Mouse (Mus musculus) B cell, adult 2 months (primary cell): Measurements from ENCODE around the gene Mob3c.
A peak's percentile ranks its signal among the peaks of the same experiment; 100 is the strongest.

Source experiments
- DNase-seq, 2 experiments: peaks; one replicate each; pipeline ENCODE4 v3.0.0; 2022

The Mob3c gene

GRCm38 (mm10) chr4:115838196-115838595, 10.3 kb downstream of the Mob3c start:
- peak; percentile 15 to 23 for DNase-seq

- peak; percentile 96 to 97 for DNase-seq
Measured at GRCm38 (mm10) chr4:115838696-115839641, 11.1 kb downstream of the Mob3c start, which contains the start of gene Mknk1. Gene Mknk1, plus strand, starts transcription at chr4:115839198.

DNA sequence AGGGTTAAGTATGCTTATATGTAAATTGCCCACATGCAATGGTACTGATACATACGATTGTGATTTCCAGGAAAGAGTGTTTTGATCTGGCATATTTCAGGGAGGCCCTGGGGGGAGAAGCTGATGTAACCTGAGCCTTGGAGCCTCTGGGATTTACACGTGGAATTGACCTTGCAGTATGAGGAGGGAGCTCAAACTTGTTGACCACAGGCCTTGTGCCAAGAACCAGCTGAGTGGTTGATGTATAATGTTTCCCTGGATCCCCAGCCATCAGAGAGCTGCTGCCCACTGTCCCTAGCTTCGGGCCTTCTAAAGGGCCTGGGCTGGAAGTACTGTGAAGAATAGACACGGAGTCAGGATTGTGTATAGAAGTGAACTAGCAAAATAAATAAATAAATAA, 12.1 kb downstream of the Mob3c start:
- DNase-seq: no peak

GRCm38 (mm10) chr4:115840842-115841241, 12.9 kb downstream of the Mob3c start:
- no peak for DNase-seq

DNA sequence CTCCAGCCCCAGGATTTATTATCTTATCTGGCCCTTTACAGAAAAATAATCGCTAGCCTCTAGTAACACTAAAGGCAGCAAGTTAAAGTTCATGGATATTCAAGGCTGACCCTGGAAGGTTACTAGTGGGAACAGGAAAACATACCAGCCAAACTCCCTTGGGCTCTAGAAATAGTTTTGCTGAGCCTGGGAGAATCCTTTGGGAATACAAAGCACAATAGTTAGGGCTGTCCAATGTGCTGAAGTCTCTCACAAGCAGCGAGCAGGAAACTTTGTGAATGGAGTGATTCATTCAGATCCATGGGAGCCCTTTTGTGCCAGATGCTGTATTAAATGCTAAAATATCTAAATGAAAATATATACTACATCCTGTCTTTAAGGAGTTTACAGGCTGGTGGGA, 18.8 kb downstream of the Mob3c start:
- no peak for DNase-seq

- DNase-seq: peak; percentile 19 to 31
Measured at GRCm38 (mm10) chr4:115847377-115847776, 19.5 kb downstream of the Mob3c start.

- no peak for DNase-seq
Measured at GRCm38 (mm10) chr4:115848083-115848482, 20.2 kb downstream of the Mob3c start.

DNA sequence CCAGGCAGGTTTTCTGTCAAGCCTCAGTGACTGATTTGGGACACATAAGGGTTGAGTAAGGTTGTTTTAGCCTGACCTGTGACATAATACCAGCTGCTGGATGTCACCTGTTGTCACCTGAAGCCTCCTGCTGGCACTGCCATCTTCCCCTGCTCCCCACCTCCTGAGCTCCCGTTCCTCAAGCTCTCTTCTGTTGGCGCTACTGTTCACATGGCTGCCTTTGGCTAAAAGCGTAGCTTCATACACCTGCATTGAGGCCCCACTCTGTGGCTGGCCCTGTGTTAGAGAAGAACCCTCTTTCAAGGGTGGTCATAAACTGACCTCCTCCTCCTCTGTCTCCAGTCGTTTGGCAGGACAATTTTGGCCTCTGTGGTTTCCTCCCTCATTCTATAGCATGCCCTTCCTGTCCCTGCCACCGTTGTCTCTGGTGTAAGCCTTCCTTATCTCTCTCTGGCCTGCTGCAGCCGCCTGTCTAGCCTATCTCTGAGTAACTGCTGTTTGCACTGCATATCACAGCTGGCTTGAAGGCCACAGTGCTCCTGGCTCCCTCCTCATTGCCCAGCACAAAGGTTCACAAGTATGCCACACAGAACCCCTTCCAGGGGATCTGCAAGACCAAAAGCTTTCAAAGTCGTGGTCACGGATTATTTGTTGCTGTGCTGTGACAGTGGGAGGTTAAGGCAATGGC, 21.2 kb downstream of the Mob3c start:
- DNase-seq: no peak

- no peak for DNase-seq
Measured at GRCm38 (mm10) chr4:115850111-115850510, 22.2 kb downstream of the Mob3c start.

DNA sequence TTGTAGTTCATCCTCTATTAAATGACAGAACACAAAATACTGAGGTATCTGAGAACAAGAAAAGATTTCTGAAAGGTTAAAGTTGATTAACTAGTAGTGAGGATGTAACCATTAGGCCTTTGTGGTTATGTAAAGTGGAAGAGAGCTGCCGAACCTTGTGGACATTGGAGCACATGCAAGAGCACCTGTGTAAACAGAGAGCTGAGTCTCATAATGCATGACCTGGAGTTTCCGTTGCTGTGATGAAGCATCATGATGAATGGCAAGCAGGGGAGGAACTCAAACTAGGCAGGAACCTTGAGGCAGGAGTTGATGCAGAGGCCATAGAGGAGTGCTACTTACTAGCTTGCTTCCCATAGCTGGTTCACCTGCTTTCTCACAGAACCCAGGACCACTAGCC, 22.7 kb downstream of the Mob3c start:
- no peak for DNase-seq

GRCm38 (mm10) chr4:115851569-115851968, 23.7 kb downstream of the Mob3c start:
- DNase-seq: no peak

- no peak for DNase-seq
Measured at GRCm38 (mm10) chr4:115855100-115855499, 27.2 kb downstream of the Mob3c start.

DNA sequence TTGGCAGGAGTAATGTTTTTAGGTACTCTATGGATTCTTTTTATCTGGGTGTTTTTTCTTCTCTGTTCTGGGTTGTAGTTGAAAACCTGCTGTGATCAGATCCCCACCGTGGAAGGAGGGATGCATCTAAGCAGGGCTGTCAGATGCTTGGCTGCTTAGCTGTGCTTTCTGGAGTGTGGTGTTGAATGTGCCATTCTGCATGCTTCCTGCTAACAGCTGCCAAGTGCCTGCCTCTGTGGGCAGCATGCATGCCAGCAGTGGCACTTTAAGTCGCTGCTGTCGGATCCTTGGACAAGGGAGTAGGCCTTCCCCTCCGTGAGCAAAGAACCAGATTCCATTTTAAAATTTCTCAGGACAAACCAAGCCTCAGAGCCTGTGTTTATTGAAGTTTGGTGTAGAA, 27.7 kb downstream of the Mob3c start:
- DNase-seq: no peak

GRCm38 (mm10) chr4:115856282-115856681, 28.4 kb downstream of the Mob3c start:
- no peak for DNase-seq

DNA sequence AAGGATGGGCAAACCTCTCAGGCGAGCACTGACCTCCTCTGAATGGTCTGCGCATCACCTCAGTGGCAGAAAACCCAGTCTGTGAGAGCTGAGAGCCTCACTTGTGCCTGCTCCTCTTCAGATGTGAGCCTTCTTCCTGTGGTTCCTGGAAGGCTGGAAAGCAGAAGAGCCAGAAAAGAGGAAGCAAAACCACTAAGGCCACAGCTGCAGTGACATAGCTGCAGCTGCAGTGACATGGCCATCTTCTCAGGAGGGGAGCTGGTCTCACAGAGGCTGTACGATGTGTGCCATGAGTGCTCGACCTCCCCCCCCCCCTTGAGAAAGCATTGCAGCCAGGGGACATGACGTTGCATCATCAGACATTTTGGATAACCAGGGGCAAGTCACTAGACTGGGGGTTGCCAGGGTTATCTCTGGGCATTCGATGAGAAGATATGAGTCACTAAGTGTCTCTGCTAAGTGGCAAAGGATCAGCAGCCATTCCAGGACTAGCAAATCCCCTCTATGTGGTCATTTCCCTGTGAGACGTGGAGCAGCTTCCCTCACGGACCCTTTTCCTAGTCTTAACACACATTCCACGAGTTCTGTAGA, 29.5 kb downstream of the Mob3c start:
- DNase-seq: peak; percentile 9 to 12

DNA sequence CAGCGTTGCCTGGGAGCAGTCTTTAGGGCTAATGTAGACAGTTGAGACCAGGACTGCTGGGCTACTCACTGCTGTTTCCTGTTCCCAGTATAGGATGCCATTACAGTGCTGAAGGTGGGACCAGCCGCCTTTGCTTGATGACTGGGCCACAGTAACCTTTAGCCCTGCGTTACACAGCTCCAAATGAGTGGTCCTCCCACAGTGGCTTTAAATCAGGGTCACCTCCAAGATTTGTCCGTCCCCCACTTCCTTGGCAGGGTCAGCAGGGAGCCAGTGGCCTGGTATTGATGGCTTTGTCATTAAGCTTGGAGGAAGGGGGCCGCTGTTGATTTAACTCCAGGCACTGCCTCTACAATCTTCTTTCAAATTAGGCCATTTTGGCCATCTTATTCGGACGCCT, 35.5 kb downstream of the Mob3c start:
- DNase-seq: no peak

DNA sequence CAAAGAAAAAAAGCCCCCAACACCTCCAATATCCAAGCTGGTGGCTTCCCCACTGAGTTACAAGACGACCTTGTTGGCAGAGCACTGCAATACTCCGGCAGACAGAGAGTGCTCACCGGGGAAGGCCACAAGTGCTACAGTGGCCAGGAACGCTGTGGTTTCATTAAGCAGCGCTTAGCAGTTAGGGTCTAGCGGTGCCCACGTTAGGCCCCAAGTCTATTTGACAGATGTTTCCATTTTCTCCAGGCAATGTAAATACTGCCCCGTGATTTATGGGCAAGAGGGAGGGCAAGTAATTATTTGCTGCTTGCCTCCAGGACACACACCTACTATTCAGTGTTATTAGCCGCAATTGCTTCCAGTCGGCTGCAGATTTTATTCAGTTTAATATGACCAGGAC, 36.0 kb downstream of the Mob3c start:
- DNase-seq: no peak

- no peak for DNase-seq
Measured at GRCm38 (mm10) chr4:115869512-115870210, 41.8 kb downstream of the Mob3c start.

DNA sequence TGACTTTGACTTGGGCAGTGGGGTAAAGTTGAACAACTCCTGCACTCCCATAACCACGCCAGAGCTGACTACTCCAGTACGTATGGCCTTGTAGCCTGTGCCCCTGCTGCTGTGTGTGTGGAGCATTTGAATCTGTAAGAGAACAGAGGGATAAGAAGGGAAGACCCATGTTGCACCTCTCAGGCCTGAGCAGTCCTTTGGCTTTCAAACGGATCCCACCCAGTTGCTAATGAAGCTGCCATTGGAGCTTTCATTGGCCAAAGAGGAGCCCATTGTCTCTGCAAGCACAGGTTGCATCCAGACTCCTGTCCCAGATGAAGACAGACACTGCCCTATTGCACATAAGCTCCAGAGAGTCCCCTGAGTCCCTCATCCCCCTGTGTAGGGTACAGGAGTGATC, 45.3 kb downstream of the Mob3c start:
- no peak for DNase-seq

DNA sequence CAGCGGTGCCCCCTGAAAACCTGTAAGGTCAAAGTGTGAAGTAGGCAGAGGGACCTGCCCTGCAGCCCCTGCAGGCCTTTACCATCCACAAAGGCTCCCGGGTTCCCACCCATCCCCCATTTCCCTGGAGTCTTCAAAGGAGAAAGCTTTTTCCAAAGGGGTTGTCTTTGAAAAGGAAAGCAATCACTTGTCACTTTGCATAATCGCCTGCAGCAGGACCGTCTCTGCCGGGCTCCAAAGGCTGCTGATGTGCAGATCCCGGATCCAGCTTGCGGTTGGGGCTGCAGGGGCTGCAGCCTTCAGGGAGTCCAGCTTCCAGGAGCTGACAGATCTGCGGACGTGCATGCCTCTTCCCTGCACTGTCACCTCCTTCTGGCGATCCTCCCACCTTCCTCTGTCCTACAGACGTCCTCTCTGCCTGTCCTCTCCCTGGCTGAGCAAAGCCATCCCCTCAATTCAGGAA, 50.4 kb downstream of the Mob3c start:
- DNase-seq: no peak

GRCm38 (mm10) chr4:115878828-115879227, 50.9 kb downstream of the Mob3c start:
- DNase-seq: no peak

DNA sequence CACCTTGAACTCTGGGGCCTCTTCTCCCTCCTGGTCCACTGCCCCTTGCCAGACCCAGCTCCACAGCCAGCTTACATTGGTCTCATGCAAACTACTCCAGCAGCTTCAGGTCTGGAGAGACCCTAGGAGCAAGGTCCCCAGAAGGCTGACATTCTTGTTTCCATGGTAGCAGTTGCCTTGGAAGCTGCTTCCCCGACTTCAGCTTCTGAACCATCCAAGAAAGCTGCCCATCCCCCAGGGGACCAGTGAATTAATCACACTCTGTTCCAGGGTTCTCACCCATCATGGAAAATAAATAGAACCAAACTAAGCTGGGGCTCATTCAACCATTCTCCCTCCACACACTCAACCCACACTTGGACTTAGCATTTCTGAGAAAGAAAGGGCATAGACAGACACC, 53.3 kb downstream of the Mob3c start:
- DNase-seq: no peak

DNA sequence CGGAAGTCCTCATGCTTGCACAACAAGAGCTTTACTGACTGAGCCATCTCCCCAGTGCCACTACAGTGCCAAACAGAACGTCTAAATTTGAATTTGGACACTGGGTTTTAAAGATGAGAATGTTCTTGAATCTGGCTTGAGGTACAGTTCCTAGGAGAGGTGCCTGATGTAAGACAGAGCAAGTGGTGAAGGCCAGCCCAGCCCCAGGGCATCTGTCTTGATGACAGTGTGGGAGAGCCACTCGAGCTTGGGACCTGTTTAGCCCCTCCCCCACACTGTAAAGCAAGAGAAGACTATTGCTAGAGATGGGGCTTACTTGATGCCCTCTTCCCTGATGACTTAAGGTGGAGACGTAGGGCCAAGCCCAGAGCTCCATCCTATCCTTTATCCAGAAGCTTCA, 54.3 kb downstream of the Mob3c start:
- DNase-seq: no peak
